Mouse (Mus musculus): ENCODE measurements around the gene Kcnk4. TPM values are rescaled to one million over a fixed set of nuclear protein-coding genes. Genes with fewer than 3 reads are reported as not detected.
A peak's percentile ranks its signal among the peaks of the same experiment; 100 is the strongest.

The Kcnk4 gene
- polyA plus RNA-seq, 1 experiment = not detected

- no peaks in the 10 kb centered on the region for H3K36me3 ChIP-seq (ENCODE audit: control insufficient read depth, insufficient read depth, low read length)
- H3K27me3 ChIP-seq (ENCODE audit: control insufficient read depth, insufficient read depth, low read length) = no peaks in the 10 kb centered on the region
- TF ChIP-seq CTCF (IDR thresholded peaks at IDR 0.05; ENCODE audit: extremely low read depth, insufficient read length, insufficient replicate concordance, low read depth, low read length) (no peak), POLR2A (IDR thresholded peaks at IDR 0.05; ENCODE audit: low read depth, low read length) (peak; percentile 55; the same call in 1 of the 2 replicates)
- H3K27ac ChIP-seq (ENCODE audit: insufficient read depth, low read depth, low read length) = peak within 1 kb of the TSS; percentile 98
- WGBS = under 1% methylated on average over 83 of the region's 83 CpGs
- peaks cover 10% of the 10 kb centered on the region for H3K4me1 ChIP-seq (ENCODE audit: control insufficient read depth, insufficient read depth, insufficient read length, low read length)
- H3K4me3 ChIP-seq (ENCODE audit: low read depth, low read length) = peak within 1 kb of the TSS; percentile 86
Observed at GRCm38 (mm10) chr19:6941372-6942248, 7.3 kb upstream of the Kcnk4 start, which contains the start of gene Bad. Bad (plus strand) TSS chr19:6941861.

DNA sequence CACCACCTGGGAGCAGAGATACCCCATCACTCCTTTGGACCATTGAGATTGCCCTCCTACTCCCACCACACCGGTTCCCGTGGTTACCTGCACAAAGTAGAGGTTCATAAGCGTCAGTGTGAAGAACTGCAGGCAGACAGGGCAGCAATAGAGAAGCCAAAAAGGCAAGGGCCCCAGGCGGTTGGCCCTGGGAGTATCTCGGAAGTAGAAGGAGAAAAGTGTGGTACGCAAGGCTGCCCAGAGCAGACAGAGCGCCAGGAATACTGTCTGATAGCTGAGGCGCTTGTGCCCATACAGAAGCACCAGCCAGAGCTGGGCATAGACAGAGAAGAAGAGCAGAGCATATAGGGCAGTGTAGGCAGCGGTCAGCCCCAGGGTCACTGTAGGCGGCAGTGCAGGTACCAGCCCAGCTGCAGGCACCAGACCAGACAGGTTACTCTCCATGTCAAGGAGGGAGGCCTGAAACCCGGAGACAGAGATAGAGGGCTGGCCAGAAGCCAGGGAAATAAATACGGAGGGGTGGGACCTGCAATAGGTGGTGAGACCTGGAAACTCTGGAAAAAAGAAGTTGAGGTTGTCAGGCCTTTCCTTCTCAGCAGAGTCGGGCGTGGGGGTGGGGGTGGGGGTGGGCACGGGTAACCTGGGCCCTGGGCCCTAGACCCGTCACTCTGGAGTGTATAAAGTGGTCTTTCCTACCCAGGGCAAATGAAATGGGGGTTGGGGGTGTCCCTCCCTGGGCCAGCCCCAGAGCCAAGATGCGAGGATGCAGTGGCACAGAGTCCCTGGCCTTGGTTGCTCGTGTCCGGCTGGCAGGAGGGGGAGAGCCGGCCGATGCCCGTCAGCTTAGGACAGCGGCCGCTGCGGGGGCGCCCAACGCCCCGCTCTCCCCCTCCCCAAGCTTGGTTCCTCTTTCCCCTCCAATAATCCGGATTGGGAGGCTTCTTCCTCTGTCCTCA lies 6.4 kb upstream of the Kcnk4 start:
- Histone ChIP-seq H3K27ac (ENCODE audit: insufficient read depth, low read depth, low read length) (peak overlapping the region; percentile 24; the same call in 1 of the 2 replicates), H3K4me1 (ENCODE audit: control insufficient read depth, insufficient read depth, insufficient read length, low read length) (peaks cover 10% of the 10 kb centered on the region), H3K4me3 (ENCODE audit: low read depth, low read length) (peak overlapping the region; percentile 86), H3K27me3 (ENCODE audit: control insufficient read depth, insufficient read depth, low read length) (no peaks in the 10 kb centered on the region), H3K36me3 (ENCODE audit: control insufficient read depth, insufficient read depth, low read length) (no peaks in the 10 kb centered on the region)
- TF ChIP-seq CTCF (IDR thresholded peaks at IDR 0.05; ENCODE audit: extremely low read depth, insufficient read length, insufficient replicate concordance, low read depth, low read length) (no peak), POLR2A (IDR thresholded peaks at IDR 0.05; ENCODE audit: low read depth, low read length) (no peak)
- 20% methylated on average over 29 of the region's 29 CpGs for WGBS

DNA sequence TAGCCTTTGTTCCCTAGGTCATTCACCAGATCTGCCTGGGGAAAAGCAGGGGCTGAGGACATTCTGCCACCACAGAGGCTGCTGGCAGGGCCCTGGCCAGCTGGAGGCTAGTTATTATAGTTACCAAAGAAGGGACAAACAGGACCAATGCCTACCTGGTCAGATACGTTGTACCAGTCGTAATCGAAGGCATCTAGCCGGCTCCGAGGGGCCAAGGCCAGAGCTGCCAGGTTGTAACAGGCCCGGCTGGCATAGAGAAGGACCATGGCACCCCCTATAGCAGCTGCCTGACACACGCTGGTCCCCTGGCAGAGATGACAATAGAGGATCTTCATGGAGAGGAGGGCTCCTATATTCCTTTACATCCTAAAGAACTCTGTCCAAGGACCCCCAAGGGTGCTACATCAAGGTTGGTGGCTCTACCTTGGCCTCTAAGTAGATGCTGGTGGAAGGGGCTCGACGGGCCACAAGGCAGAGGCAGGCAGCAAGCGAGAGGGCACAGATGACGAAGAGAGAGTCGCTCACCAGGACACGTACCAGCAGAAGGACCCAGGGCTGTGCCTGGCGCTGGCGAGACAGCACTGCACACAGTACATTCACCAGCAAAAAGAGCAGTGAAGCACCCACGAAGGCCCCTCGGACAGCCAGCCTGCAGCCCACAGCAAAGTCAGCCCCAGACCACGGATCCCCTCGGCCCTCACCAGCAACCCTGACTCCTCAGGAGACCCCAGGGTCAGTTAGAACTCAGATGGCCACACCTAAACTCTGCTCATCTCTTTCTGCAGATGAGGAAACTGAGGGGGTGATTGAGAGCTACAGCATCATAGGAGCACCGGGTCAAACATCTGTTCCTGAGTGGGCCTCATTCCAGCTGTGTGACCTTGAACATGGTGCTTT lies 5.0 kb upstream of the Kcnk4 start:
- 92% methylated on average over 20 of the region's 20 CpGs for WGBS
- Histone ChIP-seq H3K27ac (ENCODE audit: insufficient read depth, low read depth, low read length) (no peak overlapping the region), H3K4me1 (ENCODE audit: control insufficient read depth, insufficient read depth, insufficient read length, low read length) (peaks cover 10% of the 10 kb centered on the region), H3K36me3 (ENCODE audit: control insufficient read depth, insufficient read depth, low read length) (no peaks in the 10 kb centered on the region), H3K4me3 (ENCODE audit: low read depth, low read length) (no peak overlapping the region), H3K27me3 (ENCODE audit: control insufficient read depth, insufficient read depth, low read length) (peaks cover 7% of the 10 kb centered on the region; the same call in 1 of the 2 replicates)
- TF ChIP-seq CTCF (IDR thresholded peaks at IDR 0.05; ENCODE audit: extremely low read depth, insufficient read length, insufficient replicate concordance, low read depth, low read length) = no peak
- TF ChIP-seq POLR2A (IDR thresholded peaks at IDR 0.05; ENCODE audit: low read depth, low read length) = no peak

GRCm38 (mm10) chr19:6937541-6938465 lies 3.5 kb upstream of the Kcnk4 start:
- Histone ChIP-seq H3K36me3 (ENCODE audit: control insufficient read depth, insufficient read depth, low read length) (no peaks in the 10 kb centered on the region), H3K27me3 (ENCODE audit: control insufficient read depth, insufficient read depth, low read length) (peaks cover 20% of the 10 kb centered on the region), H3K27ac (ENCODE audit: insufficient read depth, low read depth, low read length) (no peak overlapping the region), H3K4me3 (ENCODE audit: low read depth, low read length) (no peak overlapping the region), H3K4me1 (ENCODE audit: control insufficient read depth, insufficient read depth, insufficient read length, low read length) (peaks cover 7% of the 10 kb centered on the region)
- WGBS = 85% methylated on average over 16 of the region's 16 CpGs
- no peak for TF ChIP-seq POLR2A (IDR thresholded peaks at IDR 0.05; ENCODE audit: low read depth, low read length)
- no peak for TF ChIP-seq CTCF (IDR thresholded peaks at IDR 0.05; ENCODE audit: extremely low read depth, insufficient read length, insufficient replicate concordance, low read depth, low read length)

- no peak for TF ChIP-seq POLR2A (IDR thresholded peaks at IDR 0.05; ENCODE audit: low read depth, low read length)
- peak; percentile 48; the same call in 1 of the 2 replicates for TF ChIP-seq CTCF (IDR thresholded peaks at IDR 0.05; ENCODE audit: extremely low read depth, insufficient read length, insufficient replicate concordance, low read depth, low read length)
- H3K4me1 ChIP-seq (ENCODE audit: control insufficient read depth, insufficient read depth, insufficient read length, low read length) = peaks cover 6% of the 10 kb centered on the region
- H3K4me3 ChIP-seq (ENCODE audit: low read depth, low read length) = no peak overlapping the region
- WGBS = 37% methylated on average over 3 of the region's 3 CpGs
- no peak overlapping the region for H3K27ac ChIP-seq (ENCODE audit: insufficient read depth, low read depth, low read length)
- peaks cover 26% of the 10 kb centered on the region for H3K27me3 ChIP-seq (ENCODE audit: control insufficient read depth, insufficient read depth, low read length)
- no peaks in the 10 kb centered on the region for H3K36me3 ChIP-seq (ENCODE audit: control insufficient read depth, insufficient read depth, low read length)
Observed at GRCm38 (mm10) chr19:6936299-6936698, 2.0 kb upstream of the Kcnk4 start.
